Mouse (Mus musculus) megakaryocyte, embryonic 14.5 days (primary cell): ENCODE data around the gene Sox6.

Experiments used
- FLI1 ChIP-seq: IDR thresholded peaks from 2 replicates; pipeline ENCODE4 v1.6.1; 2012; ENCODE audit warnings: low read length, inconsistent platforms, mixed read lengths
- GATA1 ChIP-seq: IDR thresholded peaks from 3 replicates; pipeline ENCODE4 v1.6.1; 2012; ENCODE audit warnings: mixed read lengths, low read length, inconsistent platforms, borderline replicate concordance

GRCm38 (mm10) chr7:115830938-115831873 is 207.4 kb downstream of the Sox6 start:
- no peak for TF ChIP-seq GATA1
- no peak for TF ChIP-seq FLI1
